Mouse (Mus musculus) kidney, adult 11 months (tissue): ENCODE data around the gene Cdca3.
"Not testable (repeated sequence)": the region's sequence is repeated elsewhere in the genome, so short reads cannot be mapped to it uniquely, and the experiment has no call there.

Experiments used
- DNase-seq: peaks from one replicate; pipeline ENCODE4 v3.0.0; 2022

Cdca3 gene

DNA sequence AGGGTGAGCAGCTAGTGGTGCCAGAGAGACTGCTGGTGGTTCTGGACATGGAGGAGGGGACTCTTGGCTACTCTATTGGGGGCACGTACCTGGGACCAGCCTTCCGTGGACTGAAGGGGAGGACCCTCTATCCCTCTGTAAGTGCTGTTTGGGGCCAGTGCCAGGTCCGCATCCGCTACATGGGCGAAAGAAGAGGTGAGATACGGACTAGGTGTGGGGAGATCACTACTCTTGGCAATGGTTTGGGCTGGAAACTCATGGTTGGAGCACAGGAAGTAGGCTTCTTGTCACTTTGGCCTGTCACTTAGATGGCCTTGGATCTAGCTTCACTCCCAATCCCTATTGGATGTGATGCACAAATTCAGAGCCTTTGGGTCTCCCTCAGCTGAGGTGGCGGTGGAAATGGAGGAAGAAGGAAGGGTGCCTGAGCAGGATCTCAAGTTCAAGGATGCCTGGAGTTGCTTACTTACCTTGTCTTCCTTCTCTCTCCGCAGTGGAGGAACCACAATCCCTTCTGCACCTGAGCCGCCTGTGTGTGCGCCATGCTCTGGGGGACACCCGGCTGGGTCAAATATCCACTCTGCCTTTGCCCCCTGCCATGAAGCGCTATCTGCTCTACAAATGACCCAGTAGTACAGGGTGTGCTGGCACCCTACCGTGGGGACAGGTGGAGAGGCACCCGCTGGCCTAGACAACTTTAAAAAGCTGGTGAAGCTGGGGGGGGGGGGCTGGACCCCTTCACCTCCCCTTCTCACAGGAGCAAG lies 19.4 kb upstream of the Cdca3 start:
- DNase-seq: no peak

DNA sequence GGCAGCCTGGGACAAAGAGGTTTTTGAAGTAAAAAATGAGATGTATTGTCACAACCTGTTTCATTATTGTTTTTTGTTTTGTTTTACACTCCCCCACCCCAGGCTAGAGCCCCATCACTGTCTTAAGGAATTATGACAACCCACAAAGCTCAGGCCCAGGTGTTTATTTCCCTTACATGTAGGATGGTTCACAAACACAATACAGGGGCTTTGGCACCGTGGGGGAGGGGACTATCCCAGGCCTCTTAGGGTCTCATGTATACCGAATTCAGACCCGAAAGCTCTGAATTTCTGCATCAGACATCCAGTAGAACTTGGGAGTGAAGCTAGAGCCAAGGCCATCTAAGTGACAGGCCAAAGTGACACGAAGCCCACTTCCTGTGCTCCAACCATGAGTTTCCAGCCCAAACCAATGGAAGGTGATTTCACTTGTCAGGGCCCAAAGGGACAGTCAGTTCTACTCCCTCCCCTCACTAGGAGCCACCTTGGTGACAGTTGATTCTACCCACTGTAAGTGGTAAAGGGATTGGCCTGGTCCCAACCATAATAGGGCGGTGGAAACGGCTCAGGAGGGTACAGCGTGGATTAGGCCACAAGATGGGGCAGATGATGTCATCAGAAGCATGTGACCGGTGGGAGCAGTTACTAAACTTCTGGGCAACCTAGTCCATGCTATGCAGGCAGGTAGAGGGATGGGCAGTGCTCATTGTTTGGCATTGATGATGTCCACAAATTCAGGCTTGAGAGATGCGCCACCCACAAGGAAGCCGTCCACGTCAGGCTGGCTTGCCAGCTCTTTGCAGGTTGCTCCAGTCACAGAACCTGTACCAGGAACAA lies 18.6 kb upstream of the Cdca3 start:
- DNase-seq: not testable (repeated sequence)

- DNase-seq: no peak
Observed at GRCm38 (mm10) chr6:124811403-124811665, 18.0 kb upstream of the Cdca3 start.

DNA sequence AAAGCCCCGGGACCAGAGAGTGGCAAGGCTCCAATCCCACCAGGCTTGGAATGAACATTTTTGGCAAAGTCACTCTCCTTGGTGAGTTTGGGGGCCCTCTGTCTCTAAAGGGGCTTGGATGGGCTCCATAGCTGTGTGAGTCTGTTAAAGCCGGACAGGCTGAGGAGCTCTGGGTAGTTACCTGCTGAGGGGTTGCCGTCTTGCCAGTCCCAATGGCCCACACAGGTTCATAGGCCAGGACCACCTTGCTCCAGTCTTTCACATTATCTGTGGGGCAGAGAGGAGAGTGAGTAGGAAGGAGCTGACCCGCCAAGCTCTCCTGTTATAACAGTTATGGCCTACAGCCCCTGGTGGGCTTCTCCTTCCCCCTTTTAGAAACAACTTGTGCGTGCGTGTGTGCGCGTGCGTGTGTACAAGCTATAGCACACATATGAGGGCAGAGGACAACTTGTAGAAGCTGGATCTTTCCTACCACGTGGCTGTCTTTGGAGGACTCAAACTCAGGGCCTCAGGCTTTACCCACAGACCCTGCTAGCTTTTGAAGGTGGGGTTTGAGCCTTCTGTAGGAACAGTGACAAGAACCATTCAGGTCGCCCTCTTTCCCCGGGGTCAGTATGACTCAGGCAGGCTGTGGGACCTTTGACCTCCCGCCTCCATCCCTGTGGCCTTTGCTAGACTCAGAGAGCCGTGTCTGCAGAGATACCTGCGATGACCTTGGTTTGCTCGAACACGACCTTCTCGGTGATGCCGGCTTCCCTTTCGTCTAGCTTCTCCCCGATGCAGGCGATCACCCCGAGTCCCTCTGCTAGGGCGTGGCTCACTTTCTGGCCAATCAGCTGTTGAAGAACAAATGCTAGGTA lies 17.4 kb upstream of the Cdca3 start:
- DNase-seq: no peak

DNA sequence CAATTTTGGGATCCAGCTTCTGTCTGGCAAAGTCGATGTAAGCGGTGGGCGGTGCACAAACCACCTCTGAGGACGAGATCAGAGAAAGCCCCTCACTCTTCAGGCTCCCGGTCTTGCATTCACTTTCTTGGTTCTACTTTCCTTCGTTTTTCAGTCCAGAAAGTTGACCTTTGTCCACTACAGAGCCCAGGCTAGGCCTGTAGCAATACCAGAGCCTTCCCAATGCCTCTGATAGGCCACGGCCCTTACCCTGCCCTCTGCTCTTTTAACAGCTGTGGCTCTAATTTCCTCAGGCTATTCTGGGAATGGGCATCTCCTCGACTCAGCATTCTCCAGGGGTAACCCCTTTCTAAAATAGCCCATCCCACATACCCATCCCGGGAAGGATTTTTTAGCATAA lies 16.5 kb upstream of the Cdca3 start:
- no peak for DNase-seq

GRCm38 (mm10) chr6:124813496-124813895 lies 15.9 kb upstream of the Cdca3 start:
- DNase-seq: peak; percentile 65

DNA sequence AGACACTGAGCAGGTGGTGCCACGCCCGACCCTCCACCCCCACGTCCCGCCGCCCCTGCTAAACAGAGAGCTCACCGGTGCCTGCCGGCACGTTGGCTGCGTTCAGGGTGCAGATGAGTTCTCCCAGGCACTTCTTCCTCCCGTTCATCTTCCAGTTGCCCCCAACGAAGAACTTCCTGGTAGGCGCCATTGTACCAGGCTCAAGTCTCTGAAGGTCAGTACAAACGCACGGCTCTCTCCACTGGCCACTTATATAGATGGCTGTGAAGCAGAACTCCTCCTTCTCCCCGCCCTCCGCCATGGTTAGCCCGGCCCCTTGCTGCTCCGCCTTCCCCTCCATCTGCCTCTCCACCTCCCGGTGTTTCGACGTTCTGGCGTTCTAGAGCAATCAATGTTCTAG lies 15.4 kb upstream of the Cdca3 start, which contains the start of gene Tpi1:
Gene Tpi1 (minus strand): TSS at position 364 of the 400 bp plus-strand sequence.
- DNase-seq: peak; percentile 90

- DNase-seq: no peak
Observed at GRCm38 (mm10) chr6:124814448-124814847, 14.9 kb upstream of the Cdca3 start.

GRCm38 (mm10) chr6:124814858-124815774 lies 14.2 kb upstream of the Cdca3 start:
- no peak for DNase-seq

GRCm38 (mm10) chr6:124816611-124817010 lies 12.7 kb upstream of the Cdca3 start:
- DNase-seq: no peak

DNA sequence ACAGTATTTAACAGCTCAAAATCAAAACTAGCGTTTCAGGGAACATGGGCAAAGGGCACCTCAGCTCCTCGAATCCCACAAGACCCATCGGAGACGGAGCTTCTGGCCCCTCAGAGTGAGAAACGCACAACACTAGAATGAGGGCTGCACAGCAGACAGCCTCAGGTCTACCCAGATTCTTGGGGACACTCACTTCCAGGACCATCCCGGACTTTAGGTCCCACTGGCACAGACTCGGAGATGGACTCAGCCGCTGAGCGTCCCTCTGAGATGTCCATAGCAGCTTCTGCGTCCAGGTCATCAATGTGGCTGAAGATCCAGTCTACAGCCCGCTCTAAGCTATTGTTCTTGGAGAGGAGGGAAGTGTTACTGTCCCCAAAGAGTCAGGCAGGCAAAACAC lies 12.2 kb upstream of the Cdca3 start:
- DNase-seq: no peak

- DNase-seq: no peak
Observed at GRCm38 (mm10) chr6:124817563-124817962, 11.8 kb upstream of the Cdca3 start.

GRCm38 (mm10) chr6:124817971-124818370 lies 11.4 kb upstream of the Cdca3 start:
- no peak for DNase-seq

GRCm38 (mm10) chr6:124820891-124821290 lies 8.5 kb upstream of the Cdca3 start:
- no peak for DNase-seq

DNA sequence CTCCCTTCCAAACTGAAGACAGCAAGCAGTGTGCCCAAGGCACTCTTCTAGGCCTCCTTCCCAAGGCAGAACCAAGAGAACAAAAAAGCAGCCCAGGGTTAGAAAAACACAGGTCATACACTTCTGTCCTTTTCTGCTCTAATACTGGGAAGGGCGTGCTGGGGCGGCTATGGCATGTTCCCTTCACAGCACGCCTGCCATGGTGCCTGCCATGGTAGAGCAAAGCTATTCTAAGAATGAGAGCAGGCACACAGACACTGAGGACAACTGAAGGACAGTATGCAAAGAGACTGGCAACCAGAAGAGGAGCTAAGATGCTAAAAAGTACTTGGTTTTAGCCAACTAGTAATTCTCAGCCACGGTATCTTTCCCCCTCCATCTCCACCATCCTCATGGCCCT lies 7.3 kb upstream of the Cdca3 start:
- no peak for DNase-seq

GRCm38 (mm10) chr6:124828101-124828592 lies 1.2 kb upstream of the Cdca3 start:
- DNase-seq: peak; percentile 72

GRCm38 (mm10) chr6:124829799-124830700 lies 703 bp downstream of the Cdca3 start:
- DNase-seq: peak; percentile 98

- DNase-seq: not testable (repeated sequence)
Observed at GRCm38 (mm10) chr6:124831199-124831598, 1.9 kb downstream of the Cdca3 start.

GRCm38 (mm10) chr6:124831649-124832048 lies 2.3 kb downstream of the Cdca3 start:
- DNase-seq: no peak

DNA sequence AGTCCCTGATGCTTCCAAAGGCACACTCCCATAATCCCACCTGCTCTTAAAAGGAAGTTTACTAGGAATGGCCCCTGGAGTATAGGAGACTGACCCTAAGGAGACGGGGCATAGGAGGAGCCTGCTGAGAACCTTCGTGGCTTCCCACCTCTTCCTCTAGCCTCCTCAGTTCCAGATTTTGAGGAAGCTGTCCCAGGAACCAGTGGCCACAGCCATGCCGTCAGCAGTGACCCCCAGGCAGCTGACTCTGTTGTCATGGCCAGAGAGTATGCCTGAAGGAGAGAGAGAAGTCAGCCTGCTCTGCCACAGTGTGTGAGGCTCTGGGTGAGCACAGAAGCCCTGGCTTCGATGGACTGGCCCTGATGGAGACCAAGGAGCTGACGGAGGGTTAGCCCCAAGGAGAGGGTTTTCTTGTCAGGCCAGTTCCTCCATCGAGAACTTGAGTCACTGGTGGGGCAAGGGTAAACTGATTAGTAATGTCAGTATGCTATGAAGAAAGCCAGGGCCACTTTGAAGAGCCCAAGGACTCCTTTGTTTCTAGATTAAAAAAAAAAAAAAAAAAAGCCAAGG lies 5.2 kb downstream of the Cdca3 start:
- DNase-seq: no peak

DNA sequence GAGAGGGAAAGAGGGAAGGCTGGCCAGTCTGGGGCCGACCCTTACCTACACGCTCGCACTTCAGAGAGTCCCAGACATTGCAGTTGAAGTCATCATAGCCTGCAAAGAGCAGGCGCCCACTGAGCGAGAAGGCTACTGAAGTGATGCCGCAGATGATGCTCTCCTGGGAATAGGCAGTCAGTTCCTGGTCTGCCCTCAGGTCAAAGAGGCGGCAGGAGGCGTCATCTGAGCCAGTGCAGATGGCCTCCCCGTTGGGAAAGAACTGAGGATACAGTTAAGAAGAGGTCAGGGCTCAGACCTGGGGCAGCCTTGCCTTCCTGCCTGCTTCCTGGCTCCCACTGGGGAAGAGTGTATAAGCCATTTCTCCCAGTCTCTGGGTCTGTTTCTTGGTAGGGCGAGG lies 6.2 kb downstream of the Cdca3 start:
- DNase-seq: no peak
